Mouse (Mus musculus) liver, embryonic 13.5 days (tissue): ENCODE measurements around the gene Brdt. TPM values are rescaled to one million over a fixed set of nuclear protein-coding genes. Genes with fewer than 3 reads are reported as not detected.
A peak's percentile ranks its signal among the peaks of the same experiment; 100 is the strongest.

Experiments used
- ATAC-seq: fragments of 200-750 bp; cut with Nextera tagmentation; 2 replicates; pipeline ENCODE4 v1.8.0; 2017; ENCODE audit warnings: low read depth, mild to moderate bottlenecking, moderate number of reproducible peaks, moderate library complexity
- DNase-seq: peaks from one replicate; pipeline ENCODE4 v3.0.0; 2022
- H3K27ac ChIP-seq: fragments of 300-500 bp; sonication (generic); 2 replicates; pipeline ENCODE4 v1.5.1; 2015; ENCODE audit warnings: moderate library complexity, mild to moderate bottlenecking, inconsistent platforms
- H3K27me3 ChIP-seq: fragments of 300-500 bp; sonication (generic); 2 replicates; pipeline ENCODE4 v1.6.1; 2015; ENCODE audit warnings: mild to moderate bottlenecking, inconsistent platforms
- H3K36me3 ChIP-seq: fragments of 300-500 bp; sonication (generic); 2 replicates; pipeline ENCODE4 v1.6.1; 2015; ENCODE audit warnings: mild to moderate bottlenecking, inconsistent platforms
- H3K4me1 ChIP-seq: fragments of 300-500 bp; sonication (generic); replicated peaks from 2 replicates; pipeline ENCODE4 v1.6.1; 2015; ENCODE audit warnings: inconsistent platforms
- H3K4me2 ChIP-seq: fragments of 300-500 bp; sonication (generic); 2 replicates; pipeline ENCODE4 v1.6.1; 2015; ENCODE audit warnings: inconsistent platforms, mild to moderate bottlenecking, moderate library complexity
- H3K4me3 ChIP-seq: fragments of 300-500 bp; sonication (generic); replicated peaks from 2 replicates; pipeline ENCODE4 v1.5.1; 2015; ENCODE audit warnings: mild to moderate bottlenecking, inconsistent platforms
- H3K9ac ChIP-seq: fragments of 300-500 bp; sonication (generic); 2 replicates; pipeline ENCODE4 v1.6.1; 2015; ENCODE audit warnings: mild to moderate bottlenecking, inconsistent platforms
- H3K9me3 ChIP-seq: fragments of 300-500 bp; sonication (generic); replicated peaks from 2 replicates; pipeline ENCODE4 v1.6.1; 2016; ENCODE audit warnings: inconsistent platforms
- WGBS: fragments of 180-500 bp; shearing (Covaris S2); methylation state at CpG from one replicate; pipeline ENCODE4 v1.1.7; 2015; ENCODE audit not compliant: insufficient replicate concordance; 5-methylcytosine and 5-hydroxymethylcytosine counted together
- polyA plus RNA-seq: library from polyadenylated mRNA; unstranded; fragments of >200 nt; fragmentation: Nextera tagmentation; extraction: Ambion mirVana; gene quantifications from 2 replicates; pipeline ENCODE4 v1.2.1, GENCODE M21; 2015

Gene Brdt
- 0.18 and 0.19 TPM in 2 replicates for polyA plus RNA-seq

GRCm38 (mm10) chr5:107330916-107331421 lies at the start of gene Brdt:
Gene Brdt, plus strand, starts transcription at chr5:107331159.
- ATAC-seq (no peak), DNase-seq (no peak)
- Histone ChIP-seq H3K4me3 (no peak within 1 kb of the TSS), H3K4me2 (no peak within 1 kb of the TSS), H3K27me3 (0 out of 2 replicates have a peak, but pooled peaks cover 2% of the 10 kb centered on the region), H3K36me3 (no peaks in the 10 kb centered on the region), H3K27ac (no peak within 1 kb of the TSS), H3K9ac (no peak within 1 kb of the TSS), H3K9me3 (no peaks in the 10 kb centered on the region), H3K4me1 (no peaks in the 10 kb centered on the region)
- WGBS, result 85% methylated on average over 30 of the region's 30 CpGs

DNA sequence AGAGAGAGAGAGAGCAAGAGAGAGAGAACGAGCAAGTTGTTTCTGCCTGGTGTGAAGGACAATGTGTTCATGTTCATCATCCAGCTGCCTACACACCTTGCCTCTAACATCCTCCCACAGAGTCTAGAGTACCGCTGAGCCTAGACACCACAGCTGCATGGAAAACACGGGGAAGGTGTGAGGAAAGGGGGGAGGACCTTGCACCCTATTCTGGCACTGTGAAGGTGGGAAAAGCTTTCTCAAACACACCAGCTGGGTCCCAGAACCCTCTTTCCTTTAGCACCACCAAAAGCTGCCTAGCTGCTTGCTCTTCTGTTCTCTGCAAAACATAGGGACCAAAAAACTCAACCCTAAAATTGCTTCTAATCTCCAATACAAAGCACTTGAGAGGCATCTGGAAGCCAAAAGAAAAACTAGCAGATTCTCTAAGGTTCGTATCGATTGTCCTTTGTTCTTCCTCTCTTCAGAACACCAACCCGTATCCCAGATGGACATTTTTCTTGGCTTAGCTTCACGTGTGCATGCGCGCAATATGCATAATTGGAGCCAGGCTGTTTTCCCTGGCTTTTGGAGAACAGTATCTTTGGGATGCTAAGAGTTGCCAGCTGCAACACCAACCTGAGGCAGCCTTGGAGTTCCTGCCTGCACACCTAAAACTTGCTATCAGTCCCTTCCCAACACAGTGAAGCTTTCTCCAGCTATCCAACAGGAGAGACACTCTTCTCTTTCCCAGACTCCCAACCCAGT lies 48.2 kb upstream of the Brdt start:
- Histone ChIP-seq H3K27me3 (no peaks in the 10 kb centered on the region), H3K9ac (no peak overlapping the region), H3K9me3 (no peaks in the 10 kb centered on the region; the same call in 1 of the 2 replicates), H3K4me3 (no peak overlapping the region), H3K4me1 (peaks cover 10% of the 10 kb centered on the region), H3K27ac (no peak overlapping the region), H3K4me2 (no peak overlapping the region), H3K36me3 (peaks cover 9% of the 10 kb centered on the region)
- DNase-seq, result no peak
- 69% methylated on average over 9 of the region's 9 CpGs for WGBS
- ATAC-seq, result no peak

- no peak for ATAC-seq
- Histone ChIP-seq H3K27ac (no peak overlapping the region), H3K4me2 (no peak overlapping the region), H3K4me3 (no peak overlapping the region), H3K9ac (no peak overlapping the region), H3K36me3 (peaks cover 9% of the 10 kb centered on the region), H3K4me1 (peaks cover 23% of the 10 kb centered on the region), H3K9me3 (no peaks in the 10 kb centered on the region; the same call in 1 of the 2 replicates), H3K27me3 (peaks cover 4% of the 10 kb centered on the region; the same call in 1 of the 2 replicates)
- 66% methylated on average over 10 of the region's 10 CpGs for WGBS
- DNase-seq, result no peak
Observed at GRCm38 (mm10) chr5:107283935-107284524, 46.9 kb upstream of the Brdt start.

- ATAC-seq (no peak), DNase-seq (no peak)
- Histone ChIP-seq H3K36me3 (peaks cover 4% of the 10 kb centered on the region), H3K27me3 (peaks cover 18% of the 10 kb centered on the region), H3K4me2 (no peak overlapping the region), H3K4me1 (peaks cover 30% of the 10 kb centered on the region), H3K27ac (no peak overlapping the region), H3K9me3 (no peaks in the 10 kb centered on the region), H3K4me3 (no peak overlapping the region), H3K9ac (no peak overlapping the region)
- 79% methylated on average over 6 of the region's 6 CpGs for WGBS
Observed at GRCm38 (mm10) chr5:107285563-107285962, 45.4 kb upstream of the Brdt start.

- no peaks in the 10 kb centered on the region for H3K36me3 ChIP-seq
- peaks cover 30% of the 10 kb centered on the region for H3K4me1 ChIP-seq
- peak overlapping the region; percentile 93 for H3K4me2 ChIP-seq
- peak overlapping the region; percentile 81; the same call in 1 of the 2 replicates for H3K9ac ChIP-seq
- no peaks in the 10 kb centered on the region for H3K9me3 ChIP-seq
- peaks cover 26% of the 10 kb centered on the region for H3K27me3 ChIP-seq
- H3K4me3 ChIP-seq, result peak overlapping the region; percentile 76
- WGBS, result 19% methylated on average over 6 of the region's 6 CpGs
- ATAC-seq (no peak), DNase-seq (peak; percentile 53)
- peak overlapping the region; percentile 47 for H3K27ac ChIP-seq
Observed at GRCm38 (mm10) chr5:107287254-107287907, 43.6 kb upstream of the Brdt start.

DNA sequence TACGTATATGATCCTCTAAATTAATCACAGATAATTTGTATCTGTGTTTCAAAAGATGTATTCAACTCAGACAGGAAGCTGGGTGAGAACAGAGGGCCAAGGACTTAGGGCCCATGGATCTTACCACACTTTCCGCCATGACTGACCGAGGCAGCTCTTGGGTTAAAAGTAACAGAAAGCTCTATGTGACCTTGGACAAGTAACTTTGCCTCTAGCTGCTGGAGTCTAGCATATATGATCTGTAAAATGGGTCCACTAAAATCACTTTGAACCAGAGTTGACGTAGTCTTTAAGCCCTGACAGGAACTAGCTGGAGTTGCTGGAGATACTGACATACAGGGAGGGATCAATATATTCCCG lies 43.1 kb upstream of the Brdt start:
- Histone ChIP-seq H3K27ac (peak overlapping the region; percentile 47), H3K9me3 (no peaks in the 10 kb centered on the region), H3K9ac (peak overlapping the region; percentile 81), H3K27me3 (peaks cover 26% of the 10 kb centered on the region), H3K4me3 (peak overlapping the region; percentile 76), H3K4me2 (peak overlapping the region; percentile 93), H3K36me3 (no peaks in the 10 kb centered on the region), H3K4me1 (peaks cover 27% of the 10 kb centered on the region)
- DNase-seq, result no peak
- 23% methylated on average over 5 of the region's 5 CpGs for WGBS
- ATAC-seq, result no peak

DNA sequence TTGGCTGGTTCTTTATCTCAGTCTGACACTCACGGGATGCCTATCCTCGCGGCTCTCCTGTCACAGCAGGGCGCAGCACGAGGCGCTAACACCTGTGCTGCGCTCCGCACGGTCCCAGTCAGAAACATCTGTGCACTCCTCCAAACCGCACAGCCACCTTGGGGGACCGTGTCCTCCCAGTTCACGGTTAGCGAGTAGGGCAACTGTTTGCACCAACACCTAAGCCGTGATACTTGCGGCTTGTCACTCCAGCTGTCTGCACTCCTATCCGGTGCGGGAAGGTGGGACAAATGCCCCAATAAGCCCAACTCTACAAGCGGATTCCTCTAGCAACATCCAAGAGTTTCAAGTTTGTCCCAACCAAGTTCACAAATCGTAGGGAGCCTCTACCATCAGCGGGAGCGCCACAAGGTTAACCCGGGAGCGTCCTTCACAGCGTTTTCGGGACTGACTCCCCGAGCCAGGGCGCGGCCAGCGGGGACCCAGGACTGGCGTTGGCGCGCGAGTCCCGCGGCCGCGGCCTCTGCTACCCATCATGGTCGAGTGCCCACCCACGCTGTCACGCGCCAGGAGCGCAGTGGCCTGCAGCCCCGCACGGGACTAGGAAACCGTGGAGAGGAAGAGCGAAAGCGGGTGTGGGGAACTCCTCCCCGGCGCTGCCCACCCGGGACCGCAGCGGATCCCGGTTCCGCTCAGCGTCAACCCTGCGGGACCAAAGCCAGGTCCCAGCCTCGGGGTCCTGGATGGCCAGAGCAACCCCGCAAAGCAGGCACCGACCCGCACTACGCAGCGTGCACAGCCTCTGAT lies 42.3 kb upstream of the Brdt start:
- under 1% methylated on average over 62 of the region's 62 CpGs for WGBS
- Histone ChIP-seq H3K9ac (peak overlapping the region; percentile 81), H3K27me3 (peaks cover 26% of the 10 kb centered on the region), H3K4me3 (peak overlapping the region; percentile 76), H3K36me3 (no peaks in the 10 kb centered on the region), H3K9me3 (no peaks in the 10 kb centered on the region), H3K4me2 (peak overlapping the region; percentile 93), H3K27ac (peak overlapping the region; percentile 73), H3K4me1 (peaks cover 27% of the 10 kb centered on the region)
- peak; percentile 73 for ATAC-seq
- DNase-seq, result peak; percentile 33

- peak within 1 kb of the TSS; percentile 93 for H3K4me2 ChIP-seq
- peaks cover 27% of the 10 kb centered on the region for H3K4me1 ChIP-seq
- H3K36me3 ChIP-seq, result no peaks in the 10 kb centered on the region
- H3K9me3 ChIP-seq, result no peaks in the 10 kb centered on the region
- H3K4me3 ChIP-seq, result peak within 1 kb of the TSS; percentile 76
- ATAC-seq (peak; percentile 79), DNase-seq (peak; percentile 57)
- peaks cover 26% of the 10 kb centered on the region for H3K27me3 ChIP-seq
- H3K27ac ChIP-seq, result peak within 1 kb of the TSS; percentile 73
- peak within 1 kb of the TSS; percentile 81 for H3K9ac ChIP-seq
- whole genome bisulfite sequencing, result under 1% methylated on average over 35 of the region's 54 CpGs
Observed at GRCm38 (mm10) chr5:107289234-107289764, 41.7 kb upstream of the Brdt start, which contains the start of gene Tgfbr3. Gene Tgfbr3, minus strand, starts transcription at chr5:107289629.

- ATAC-seq (no peak), DNase-seq (no peak)
- no peaks in the 10 kb centered on the region for H3K9me3 ChIP-seq
- H3K4me2 ChIP-seq, result peak overlapping the region; percentile 93
- no peaks in the 10 kb centered on the region for H3K36me3 ChIP-seq
- peak overlapping the region; percentile 76 for H3K4me3 ChIP-seq
- no peak overlapping the region for H3K27ac ChIP-seq
- H3K9ac ChIP-seq, result no peak overlapping the region
- peaks cover 27% of the 10 kb centered on the region for H3K4me1 ChIP-seq
- H3K27me3 ChIP-seq, result peaks cover 26% of the 10 kb centered on the region
- 43% methylated on average over 8 of the region's 8 CpGs for WGBS
Observed at GRCm38 (mm10) chr5:107289986-107290385, 41.0 kb upstream of the Brdt start.

GRCm38 (mm10) chr5:107294041-107294440 lies 36.9 kb upstream of the Brdt start:
- Histone ChIP-seq H3K9ac (no peak overlapping the region), H3K4me1 (peaks cover 21% of the 10 kb centered on the region), H3K9me3 (no peaks in the 10 kb centered on the region), H3K36me3 (no peaks in the 10 kb centered on the region), H3K27ac (no peak overlapping the region), H3K27me3 (peaks cover 22% of the 10 kb centered on the region), H3K4me3 (no peak overlapping the region), H3K4me2 (no peak overlapping the region)
- WGBS, result 71% methylated on average over 4 of the region's 4 CpGs
- no peak for ATAC-seq
- no peak for DNase-seq
